Mouse (Mus musculus) heart, embryonic 10.5 days (tissue): ENCODE measurements around the gene Ube2o. TPM values are rescaled to one million over a fixed set of nuclear protein-coding genes. Genes with fewer than 3 reads are reported as not detected.

ENCODE experiments used
- DNase-seq: peaks from one replicate; pipeline ENCODE4 v3.0.0-alpha.2; 2017; ENCODE audit warnings: low spot score
- H3K27ac ChIP-seq: fragments of 300-500 bp; sonication (generic); 2 replicates; pipeline ENCODE4 v1.5.1; 2016; ENCODE audit warnings: mild to moderate bottlenecking
- H3K27me3 ChIP-seq: fragments of 300-500 bp; sonication (generic); 2 replicates; pipeline ENCODE4 v1.6.1; 2016; ENCODE audit warnings: mild to moderate bottlenecking; ENCODE audit not compliant: poor library complexity, insufficient read depth, severe bottlenecking
- H3K36me3 ChIP-seq: fragments of 300-500 bp; sonication (generic); 2 replicates; pipeline ENCODE4 v1.6.1; 2016; ENCODE audit warnings: mild to moderate bottlenecking, moderate library complexity
- H3K4me1 ChIP-seq: fragments of 300-500 bp; sonication (generic); 2 replicates; pipeline ENCODE4 v1.6.1; 2016; ENCODE audit warnings: mild to moderate bottlenecking
- H3K4me3 ChIP-seq: fragments of 300-500 bp; sonication (generic); 2 replicates; pipeline ENCODE4 v1.5.1; 2016; ENCODE audit warnings: mild to moderate bottlenecking, moderate library complexity
- H3K9me3 ChIP-seq: fragments of 300-500 bp; sonication (generic); 2 replicates; pipeline ENCODE4 v1.6.1; 2016; ENCODE audit warnings: mild to moderate bottlenecking, moderate library complexity
- WGBS: fragments of 180-500 bp; shearing (Covaris S2); methylation state at CpG from one replicate; pipeline ENCODE4 v1.1.7; 2016; 5-methylcytosine and 5-hydroxymethylcytosine counted together
- polyA plus RNA-seq: library from polyadenylated mRNA; unstranded; fragments of >200 nt; fragmentation: Nextera tagmentation; extraction: Ambion mirVana; gene quantifications from 2 replicates; pipeline ENCODE4 v1.2.1, GENCODE M21; 2016

Ube2o gene
- 8.5 and 10.3 TPM in 2 replicates for polyA plus RNA-seq

DNA sequence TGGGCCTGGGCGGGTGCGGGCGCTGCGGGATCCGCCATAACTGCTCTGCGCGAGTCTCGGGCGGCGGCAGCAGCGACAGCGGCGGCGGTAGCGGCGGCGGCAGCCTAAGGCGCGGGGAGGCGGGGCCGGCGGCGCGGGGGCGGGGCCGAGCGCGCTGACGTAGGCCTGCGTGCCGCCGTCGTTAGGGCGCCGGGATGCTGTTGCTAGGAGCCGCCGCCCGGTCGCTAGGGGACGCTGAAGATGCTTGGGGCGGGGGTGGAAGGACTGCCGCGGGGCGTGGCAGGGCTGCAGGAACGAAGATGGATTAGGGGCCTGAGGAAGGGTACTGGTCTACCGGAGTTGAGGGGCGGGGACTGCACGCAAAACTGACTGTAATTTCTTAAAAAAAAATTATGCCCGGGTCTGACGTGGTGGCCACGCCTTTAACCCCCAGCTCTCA lies at the start of gene Ube2o:
Ube2o (minus strand) TSS at position 72 of the 439 bp plus-strand sequence.
- Histone ChIP-seq H3K4me3 (peak within 1 kb of the TSS; percentile 99), H3K4me1 (peaks cover 41% of the 10 kb centered on the region), H3K27ac (peak within 1 kb of the TSS; percentile 96), H3K9me3 (no peaks in the 10 kb centered on the region), H3K36me3 (no peaks in the 10 kb centered on the region), H3K27me3 (no peaks in the 10 kb centered on the region)
- WGBS: 1% methylated on average over 49 of the region's 51 CpGs
- peak; percentile 88 for DNase-seq

DNA sequence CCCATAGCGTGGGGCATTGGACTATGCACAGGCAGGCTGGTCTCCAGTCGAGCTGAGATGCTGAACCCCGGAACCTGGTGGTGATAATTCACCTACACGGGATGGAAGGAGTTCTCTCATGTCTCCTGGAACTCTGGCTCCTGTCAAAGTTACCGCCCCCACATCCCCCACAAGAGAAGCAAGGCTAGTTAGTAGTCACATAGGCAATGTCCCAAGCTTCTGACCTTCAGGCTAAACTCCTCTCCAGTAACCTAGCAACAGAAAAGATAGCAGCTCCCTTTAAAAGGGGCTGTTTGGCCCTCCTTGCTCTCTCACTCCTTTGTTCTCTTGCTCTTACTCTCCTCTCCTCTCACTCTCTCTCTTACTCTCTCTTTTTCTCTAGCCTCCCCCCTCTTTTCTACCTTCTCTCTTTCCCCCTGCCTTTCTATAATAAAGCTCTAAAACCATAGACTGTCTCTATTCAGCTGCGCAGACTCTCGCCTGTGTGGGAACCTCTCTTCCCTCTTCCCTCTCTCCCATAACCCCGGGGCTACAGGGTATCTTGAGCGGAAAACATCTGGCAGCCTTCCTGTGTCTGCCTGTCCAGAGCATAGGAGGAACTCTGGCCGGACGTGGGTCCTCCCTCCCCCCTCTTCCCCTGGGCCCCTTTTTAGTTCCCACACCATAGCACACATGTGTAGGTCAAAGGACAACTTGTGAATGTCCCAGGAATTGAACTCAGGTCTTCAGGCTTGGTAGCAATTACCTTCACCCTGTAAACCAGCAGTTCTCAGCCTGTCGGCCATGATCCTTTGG lies 49.1 kb upstream of the Ube2o start:
- peaks cover 45% of the 10 kb centered on the region for H3K4me1 ChIP-seq
- DNase-seq: no peak
- H3K9me3 ChIP-seq: no peaks in the 10 kb centered on the region
- H3K27me3 ChIP-seq: no peaks in the 10 kb centered on the region
- H3K4me3 ChIP-seq: no peak overlapping the region
- peak overlapping the region; percentile 79 for H3K27ac ChIP-seq
- H3K36me3 ChIP-seq: no peaks in the 10 kb centered on the region
- 37% methylated on average over 12 of the region's 12 CpGs for WGBS

- Histone ChIP-seq H3K27me3 (no peaks in the 10 kb centered on the region), H3K36me3 (no peaks in the 10 kb centered on the region), H3K4me3 (no peak overlapping the region), H3K4me1 (peaks cover 54% of the 10 kb centered on the region), H3K27ac (peak overlapping the region; percentile 79), H3K9me3 (no peaks in the 10 kb centered on the region)
- WGBS: 83% methylated on average over 6 of the region's 6 CpGs
- no peak for DNase-seq
Observed at GRCm38 (mm10) chr11:116629472-116629871, 48.2 kb upstream of the Ube2o start.

DNA sequence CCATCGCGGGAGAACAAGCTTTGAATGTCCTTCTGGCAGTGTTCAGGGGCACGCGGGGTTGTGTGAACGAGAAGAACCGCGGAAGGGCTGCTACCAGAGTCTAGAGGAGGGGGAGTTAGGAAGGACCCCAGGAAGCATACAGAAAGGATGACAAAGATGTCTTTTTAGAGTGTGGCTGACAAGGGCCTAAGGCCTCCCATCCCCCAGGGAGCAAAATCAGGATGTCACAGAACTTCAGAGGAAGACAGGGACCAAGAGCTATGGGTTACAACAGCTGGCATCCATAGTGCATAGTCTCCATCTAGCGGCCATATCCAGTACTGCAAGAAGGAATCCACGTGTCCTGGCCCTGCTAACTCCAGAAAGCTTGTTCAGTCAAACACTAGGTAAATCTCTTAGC lies 47.5 kb upstream of the Ube2o start:
- no peaks in the 10 kb centered on the region for H3K27me3 ChIP-seq
- peak; percentile 92 for DNase-seq
- no peaks in the 10 kb centered on the region for H3K9me3 ChIP-seq
- peaks cover 62% of the 10 kb centered on the region for H3K4me1 ChIP-seq
- no peaks in the 10 kb centered on the region for H3K36me3 ChIP-seq
- H3K4me3 ChIP-seq: no peak overlapping the region
- H3K27ac ChIP-seq: peak overlapping the region; percentile 79; the same call in 1 of the 2 replicates
- WGBS: 54% methylated on average over 9 of the region's 9 CpGs

- Histone ChIP-seq H3K36me3 (no peaks in the 10 kb centered on the region), H3K4me1 (peaks cover 75% of the 10 kb centered on the region), H3K27ac (peak overlapping the region; percentile 38), H3K27me3 (no peaks in the 10 kb centered on the region), H3K9me3 (no peaks in the 10 kb centered on the region), H3K4me3 (no peak overlapping the region)
- 35% methylated on average over 10 of the region's 10 CpGs for WGBS
- no peak for DNase-seq
Observed at GRCm38 (mm10) chr11:116627072-116628020, 46.1 kb upstream of the Ube2o start.

DNA sequence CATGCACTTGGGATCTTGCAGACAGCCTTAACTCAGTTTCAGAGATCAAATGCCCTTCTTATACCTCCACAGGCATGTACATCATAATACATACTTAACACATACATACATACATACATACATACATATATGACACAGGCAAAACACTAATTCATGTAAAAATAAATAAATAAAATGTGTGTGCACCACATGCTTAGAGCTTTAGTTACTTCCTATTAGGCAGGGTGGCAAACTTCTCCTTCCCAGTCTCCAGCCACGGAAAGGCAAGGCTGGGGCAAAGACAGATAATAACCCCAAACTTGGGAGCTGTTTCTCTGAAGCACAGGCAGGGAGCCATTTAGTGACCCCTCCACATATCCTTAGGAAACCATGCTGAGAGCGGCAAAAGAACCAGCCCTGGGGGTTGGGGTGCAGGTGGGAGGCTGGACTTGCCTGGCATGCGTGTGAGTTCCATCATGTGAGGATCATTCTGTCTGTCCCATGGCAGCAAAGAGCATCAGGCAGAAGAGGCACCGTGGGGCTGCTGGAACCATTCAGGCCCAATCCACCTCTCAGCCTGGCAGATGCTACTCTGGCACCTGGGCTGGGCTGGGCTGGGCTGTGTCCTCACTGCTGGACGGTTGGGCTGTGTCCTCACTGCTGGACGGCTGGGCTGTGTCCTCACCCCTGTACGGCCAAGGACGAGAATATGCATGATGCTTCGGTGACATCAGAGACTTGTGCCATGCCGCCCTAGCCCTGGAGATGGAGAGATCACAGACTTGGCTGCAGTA lies 45.2 kb upstream of the Ube2o start, which contains the start of gene Rhbdf2:
Rhbdf2 (minus strand) TSS at position 721 of the 773 bp plus-strand sequence.
- no peaks in the 10 kb centered on the region for H3K9me3 ChIP-seq
- no peaks in the 10 kb centered on the region for H3K27me3 ChIP-seq
- peaks cover 84% of the 10 kb centered on the region for H3K4me1 ChIP-seq
- H3K36me3 ChIP-seq: no peaks in the 10 kb centered on the region
- H3K4me3 ChIP-seq: 0 out of 2 replicates have a peak within 1 kb of the TSS, but pooled peaks have one; percentile 18
- DNase-seq: peak; percentile 78
- H3K27ac ChIP-seq: peak within 1 kb of the TSS; percentile 89
- WGBS: 49% methylated on average over 10 of the region's 10 CpGs

- Histone ChIP-seq H3K4me1 (peaks cover 87% of the 10 kb centered on the region), H3K27ac (peak overlapping the region; percentile 89), H3K36me3 (no peaks in the 10 kb centered on the region), H3K27me3 (no peaks in the 10 kb centered on the region), H3K9me3 (no peaks in the 10 kb centered on the region), H3K4me3 (peak overlapping the region; percentile 86)
- 58% methylated on average over 17 of the region's 17 CpGs for WGBS
- peak; percentile 79 for DNase-seq
Observed at GRCm38 (mm10) chr11:116625081-116626000, 44.1 kb upstream of the Ube2o start.

DNA sequence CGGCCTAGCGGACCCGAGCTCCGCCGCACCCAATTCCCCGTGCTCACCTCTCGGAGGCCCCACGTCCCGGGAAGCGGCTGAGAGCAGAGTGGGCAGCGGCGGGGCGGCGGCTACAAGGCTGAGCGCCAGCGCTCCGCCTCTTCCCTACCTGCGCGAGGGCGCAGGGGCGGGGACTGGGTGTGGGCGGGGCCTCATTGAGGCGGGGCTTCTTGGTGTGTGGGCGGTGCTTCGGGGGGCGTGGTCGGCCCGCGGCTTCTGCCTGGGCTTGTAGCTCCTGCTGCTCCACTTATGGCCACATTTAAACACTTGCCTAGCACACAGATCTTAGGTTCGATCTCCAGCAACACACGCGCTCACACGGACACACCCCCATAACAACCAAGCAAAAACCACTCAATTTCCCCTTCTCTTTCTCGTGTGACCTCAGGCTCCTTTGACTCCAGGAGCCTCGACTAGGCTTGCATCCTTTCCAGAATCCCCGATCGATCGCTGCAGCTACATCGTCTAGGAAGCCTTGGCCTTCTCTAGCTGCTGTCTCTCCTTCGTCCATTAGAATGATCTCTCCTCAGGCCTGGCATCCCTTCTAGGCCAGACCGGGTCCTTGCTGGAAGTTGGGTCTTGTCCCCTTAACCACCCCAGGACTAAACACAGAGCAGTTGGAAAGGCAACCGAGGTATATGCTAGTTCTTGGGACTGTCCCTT lies 43.0 kb upstream of the Ube2o start:
- DNase-seq: peak; percentile 96
- 13% methylated on average over 40 of the region's 42 CpGs for WGBS
- H3K27me3 ChIP-seq: no peaks in the 10 kb centered on the region
- H3K36me3 ChIP-seq: no peaks in the 10 kb centered on the region
- H3K4me3 ChIP-seq: peak overlapping the region; percentile 86
- H3K9me3 ChIP-seq: no peaks in the 10 kb centered on the region
- H3K4me1 ChIP-seq: peaks cover 88% of the 10 kb centered on the region
- H3K27ac ChIP-seq: peak overlapping the region; percentile 89

- no peak for DNase-seq
- Histone ChIP-seq H3K9me3 (no peaks in the 10 kb centered on the region), H3K27ac (peak overlapping the region; percentile 89), H3K36me3 (no peaks in the 10 kb centered on the region), H3K4me3 (peak overlapping the region; percentile 86), H3K27me3 (no peaks in the 10 kb centered on the region), H3K4me1 (peaks cover 88% of the 10 kb centered on the region)
- 4% methylated on average over 40 of the region's 40 CpGs for WGBS
Observed at GRCm38 (mm10) chr11:116623281-116624124, 42.3 kb upstream of the Ube2o start.

DNA sequence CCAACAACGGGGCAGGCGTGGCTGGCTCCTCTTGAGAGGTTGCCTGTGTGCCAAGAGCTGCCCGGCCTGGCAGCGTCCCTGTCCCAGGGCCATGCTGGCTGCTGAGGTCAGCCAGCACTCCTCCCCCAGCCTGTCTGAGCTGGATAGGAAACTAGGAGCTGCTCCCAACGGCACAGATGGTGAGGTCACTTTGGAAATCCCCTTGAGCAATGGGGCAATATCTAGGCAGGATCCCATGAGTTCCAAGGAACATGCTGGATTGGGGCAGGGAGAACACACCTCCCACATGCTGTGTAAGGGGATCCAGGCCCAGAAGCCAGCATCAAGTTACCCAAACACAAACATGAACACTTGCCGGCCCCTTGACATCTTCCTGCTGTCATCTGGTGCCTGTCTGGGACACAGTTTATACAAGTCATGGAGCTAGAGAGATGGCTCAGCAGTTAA lies 40.0 kb upstream of the Ube2o start:
- 38% methylated on average over 6 of the region's 6 CpGs for WGBS
- Histone ChIP-seq H3K4me3 (peak overlapping the region; percentile 27), H3K36me3 (no peaks in the 10 kb centered on the region), H3K4me1 (peaks cover 94% of the 10 kb centered on the region), H3K27ac (peak overlapping the region; percentile 63), H3K27me3 (no peaks in the 10 kb centered on the region), H3K9me3 (no peaks in the 10 kb centered on the region)
- DNase-seq: no peak
